Mouse (Mus musculus) urinary bladder, postnatal 4 days (tissue): ENCODE measurements around the gene Gm49405.

Source experiments
- DNase-seq, 2 experiments: peaks; one replicate each; pipeline ENCODE4 v3.0.0; 2021 to 2022; ENCODE audit warnings: low spot score in 2 of 2

Gene Gm49405

GRCm38 (mm10) chr19:3986334-3986733, 14.1 kb upstream of the Gm49405 start, which contains the start of gene Acy3:
TSS of gene Acy3 (plus strand) at chr19:3986570.
- DNase-seq = peak; percentile 80 to 84

DNA sequence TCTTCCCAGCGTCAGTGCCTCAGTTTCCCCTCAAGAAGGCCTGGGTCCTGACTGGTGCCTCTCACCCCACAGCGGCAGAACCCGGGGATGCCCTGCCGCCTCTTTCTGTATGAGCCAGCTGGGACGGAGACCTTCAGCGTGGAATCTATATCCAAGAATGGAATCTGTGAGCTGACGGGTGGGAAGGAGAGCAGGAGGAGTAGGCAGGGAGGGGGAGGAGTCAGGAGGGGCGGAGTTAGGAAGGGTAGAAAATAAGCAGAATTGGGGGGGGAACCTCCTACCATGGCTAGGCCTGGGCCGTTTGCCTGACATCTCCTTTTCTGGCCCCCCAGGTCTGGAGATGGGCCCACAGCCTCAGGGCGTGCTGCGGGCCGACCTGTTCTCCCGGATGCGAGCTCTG, 12.4 kb upstream of the Gm49405 start:
- DNase-seq = no peak

- DNase-seq = no peak
Observed at GRCm38 (mm10) chr19:3988750-3989149, 11.7 kb upstream of the Gm49405 start.

DNA sequence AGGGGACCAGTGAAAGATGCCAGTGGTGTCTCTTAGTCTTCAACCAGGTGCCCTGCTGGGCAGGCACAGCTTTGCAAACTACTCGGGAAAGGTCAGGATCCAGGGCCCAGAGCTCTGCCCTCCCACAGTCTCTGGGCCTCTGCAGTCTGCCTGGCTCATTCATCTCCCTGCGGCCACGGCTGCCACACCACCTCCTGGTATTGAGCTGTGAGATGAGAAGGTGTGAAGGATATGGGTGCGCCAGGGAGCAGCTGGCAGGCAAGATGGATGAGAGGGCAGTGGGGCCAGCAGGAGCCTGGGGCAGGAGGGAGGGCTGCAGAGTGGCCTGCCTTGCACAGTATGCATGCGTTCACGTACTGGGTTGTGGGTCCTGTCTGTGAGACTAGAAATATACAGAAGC, 9.6 kb upstream of the Gm49405 start:
- no peak for DNase-seq

- no peak for DNase-seq
Observed at GRCm38 (mm10) chr19:3991562-3991961, 8.9 kb upstream of the Gm49405 start.

GRCm38 (mm10) chr19:3991966-3992365, 8.5 kb upstream of the Gm49405 start:
- no peak for DNase-seq

DNA sequence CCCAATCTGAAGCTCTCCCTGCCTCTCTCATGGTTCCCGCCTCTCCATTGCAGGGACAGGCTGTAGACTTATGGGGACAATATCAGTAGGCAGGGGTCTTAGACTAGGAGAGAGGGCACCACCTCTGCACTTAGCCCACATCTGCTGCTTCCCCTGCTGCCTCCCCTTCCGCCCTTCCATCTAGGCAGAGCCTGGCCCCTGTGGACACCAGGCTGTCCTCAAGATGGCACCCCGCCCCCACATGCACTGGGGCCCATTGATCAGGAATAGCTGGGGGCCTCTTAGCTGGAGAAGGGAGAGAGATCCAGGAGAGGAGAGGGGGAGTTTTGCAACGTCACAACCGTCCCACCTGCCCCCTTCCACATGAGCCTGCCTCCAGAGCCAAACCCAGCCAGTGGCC, 8.0 kb upstream of the Gm49405 start, which contains the start of gene Tbx10:
Tbx10 (plus strand) TSS at position 337 of the 400 bp plus-strand sequence.
- no peak for DNase-seq

GRCm38 (mm10) chr19:3994932-3995331, 5.5 kb upstream of the Gm49405 start:
- DNase-seq = no peak

GRCm38 (mm10) chr19:3995505-3995904, 4.9 kb upstream of the Gm49405 start:
- DNase-seq = no peak

GRCm38 (mm10) chr19:3996106-3996505, 4.3 kb upstream of the Gm49405 start:
- no peak for DNase-seq

DNA sequence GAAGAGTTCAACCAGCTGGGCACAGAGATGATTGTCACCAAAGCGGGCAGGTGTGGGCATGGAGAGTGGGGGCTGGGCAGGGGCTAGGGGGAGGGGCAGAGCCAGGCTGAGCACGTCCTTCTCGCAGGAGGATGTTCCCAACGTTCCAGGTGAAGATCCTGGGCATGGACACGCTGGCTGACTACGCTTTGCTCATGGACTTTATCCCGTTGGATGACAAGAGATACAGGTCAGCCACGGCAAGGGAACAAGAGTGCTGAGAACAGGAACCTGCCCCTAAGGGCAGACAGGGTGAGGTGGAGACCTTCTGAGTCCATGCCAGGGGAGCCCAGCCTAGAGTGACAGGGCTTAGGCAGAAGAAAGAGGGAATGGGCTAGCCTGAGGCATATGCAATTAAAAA, 3.7 kb upstream of the Gm49405 start:
- no peak for DNase-seq

DNA sequence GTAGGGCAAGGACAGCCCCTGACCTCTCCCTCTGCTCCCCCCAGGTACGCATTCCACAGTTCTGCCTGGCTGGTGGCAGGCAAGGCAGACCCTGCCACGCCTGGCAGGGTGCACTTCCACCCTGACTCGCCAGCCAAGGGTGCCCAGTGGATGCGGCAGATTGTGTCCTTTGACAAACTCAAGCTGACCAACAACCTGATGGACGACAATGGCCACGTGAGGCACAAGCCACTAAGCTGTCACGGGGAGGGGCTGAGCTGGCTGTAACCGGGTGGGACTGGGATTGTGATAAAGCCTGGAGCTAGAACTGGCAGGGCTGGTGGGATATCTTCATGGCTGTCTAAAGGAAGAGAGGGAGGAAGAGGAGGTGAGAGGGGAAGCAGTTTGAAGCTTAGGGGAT, 3.2 kb upstream of the Gm49405 start:
- DNase-seq = no peak

GRCm38 (mm10) chr19:3998335-3998734, 2.1 kb upstream of the Gm49405 start:
- no peak for DNase-seq

DNA sequence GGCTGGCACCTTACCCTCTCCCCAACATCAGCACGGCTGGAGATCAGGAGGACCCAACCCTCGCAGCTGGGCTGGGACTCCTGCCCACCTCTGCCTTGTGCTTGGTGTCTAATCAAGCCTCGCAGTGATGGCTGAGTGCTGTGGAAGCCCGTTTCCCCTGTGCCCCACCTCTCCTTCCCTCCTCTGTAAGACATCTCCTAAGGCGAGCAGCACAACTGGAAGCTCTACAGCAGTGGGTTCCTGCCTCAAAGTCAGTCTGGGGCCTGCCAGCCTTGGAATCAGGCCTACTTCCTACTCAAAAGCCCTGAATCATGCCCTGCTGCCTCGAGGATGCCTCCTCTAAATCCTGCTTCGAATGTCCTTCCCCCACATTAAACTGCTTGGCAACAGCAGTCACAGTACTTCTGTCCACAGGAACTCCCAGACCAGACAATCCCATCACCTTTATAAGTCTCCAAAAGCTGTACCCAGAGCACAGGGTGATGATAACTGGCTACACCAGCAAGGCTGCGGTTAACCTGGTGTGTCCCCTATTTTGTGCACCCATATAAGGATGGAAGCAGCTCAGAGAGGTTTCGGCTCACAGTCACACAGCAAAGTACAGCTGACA, 1.2 kb upstream of the Gm49405 start:
- DNase-seq = no peak

DNA sequence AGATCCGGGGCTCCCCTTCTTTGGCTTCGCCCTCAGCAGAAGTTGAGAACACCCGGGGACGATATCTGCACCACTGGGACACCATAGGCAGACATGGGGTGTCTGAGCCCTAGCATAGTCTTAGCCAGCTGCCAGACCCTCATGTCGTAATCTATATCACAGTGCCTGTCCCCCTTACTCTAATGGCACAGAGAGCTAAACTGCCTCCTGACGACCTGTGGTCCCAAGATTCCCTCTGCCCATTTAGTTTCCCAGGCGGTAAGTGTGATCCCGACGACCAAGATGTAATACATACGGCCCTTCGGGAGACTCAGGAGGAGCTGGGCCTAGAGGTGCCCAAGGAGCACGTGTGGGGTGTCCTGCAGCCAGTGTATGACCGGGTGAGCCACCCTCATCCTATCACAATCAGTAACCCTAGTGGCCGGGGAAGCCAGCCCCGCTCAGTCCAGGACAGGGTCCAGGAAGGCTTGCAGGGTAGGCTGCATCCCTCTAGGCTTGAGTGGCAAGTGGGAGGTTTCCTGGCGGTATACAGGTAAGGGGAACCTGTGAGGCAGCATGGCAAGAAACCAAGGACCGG, 611 bp downstream of the Gm49405 start:
- DNase-seq = no peak

DNA sequence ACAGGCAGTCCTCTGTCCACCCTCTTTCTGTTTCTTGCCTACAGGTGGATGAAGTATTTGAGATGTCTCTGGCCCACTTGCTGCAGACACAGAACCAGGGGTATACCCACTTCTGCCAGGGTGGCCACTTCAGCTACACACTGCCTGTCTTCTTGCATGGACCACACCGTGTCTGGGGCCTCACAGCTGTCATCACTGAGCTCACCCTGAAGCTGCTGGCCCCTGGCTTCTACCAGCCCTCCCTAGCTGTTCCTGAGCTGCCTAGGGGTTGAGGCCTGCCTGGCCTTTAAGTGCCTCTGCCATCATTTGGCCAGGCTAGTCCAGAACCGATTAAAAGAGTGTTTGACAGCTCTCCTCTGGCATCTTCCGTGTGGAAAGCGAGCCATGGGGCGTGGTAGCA, 1.3 kb downstream of the Gm49405 start:
- no peak for DNase-seq

DNA sequence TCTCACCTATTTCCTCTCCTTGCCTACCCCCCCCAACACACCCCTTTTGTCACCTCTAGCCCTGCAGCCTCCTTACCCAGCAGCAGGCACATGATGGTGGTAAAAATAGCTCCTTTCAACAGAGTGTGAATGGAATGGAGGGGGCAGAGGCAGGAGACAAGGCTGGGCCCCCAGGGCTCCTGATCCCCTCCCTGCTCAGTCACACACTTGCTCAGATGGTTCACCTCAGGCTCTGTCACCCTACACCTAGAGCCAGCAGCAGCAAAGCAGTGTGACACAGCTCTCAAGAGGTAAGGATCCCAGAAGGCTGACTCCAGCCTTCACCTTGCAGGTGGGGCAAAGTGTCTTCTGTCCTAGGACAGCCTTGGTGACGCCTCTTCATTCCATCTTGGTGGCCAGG, 2.7 kb downstream of the Gm49405 start, which contains the start of gene Doc2g:
Doc2g (plus strand) TSS at position 202 of the 400 bp plus-strand sequence.
- DNase-seq = no peak

DNA sequence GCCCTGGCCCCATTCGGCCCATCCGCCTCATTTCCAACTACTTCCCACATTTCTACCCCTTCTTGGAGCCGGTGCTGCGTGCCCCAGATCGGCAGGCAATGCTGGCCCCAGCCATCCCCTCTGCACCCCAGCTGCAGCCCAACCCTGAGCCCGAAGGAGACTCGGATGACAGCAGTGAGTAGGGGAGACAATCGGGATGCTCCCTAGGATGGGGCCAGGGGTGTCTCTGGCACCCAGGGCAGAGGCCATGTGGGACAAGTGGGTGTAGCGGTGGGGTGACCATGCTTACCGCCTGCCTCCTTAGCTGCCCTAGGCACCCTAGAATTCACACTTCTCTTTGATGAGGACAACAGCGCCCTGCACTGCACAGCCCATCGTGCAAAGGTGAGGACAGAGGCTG, 3.2 kb downstream of the Gm49405 start:
- DNase-seq = no peak

DNA sequence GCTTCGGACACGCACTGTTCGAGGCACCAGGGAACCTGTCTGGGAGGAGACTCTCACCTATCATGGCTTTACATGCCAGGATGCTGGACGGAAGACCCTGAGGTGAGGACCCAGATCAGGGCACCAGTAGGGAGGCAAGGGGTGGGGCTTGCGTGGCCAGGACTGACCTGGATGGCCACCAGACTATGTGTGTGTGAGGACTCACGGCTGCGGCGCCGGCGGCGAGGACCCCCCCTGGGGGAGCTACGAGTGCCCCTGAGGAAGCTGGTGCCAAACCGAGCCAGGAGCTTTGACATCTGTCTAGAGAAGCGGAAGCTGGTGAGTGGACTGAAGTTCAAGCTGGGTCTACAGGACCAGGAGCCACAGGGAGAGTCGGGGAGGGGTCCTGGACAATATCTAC, 3.9 kb downstream of the Gm49405 start:
- DNase-seq = no peak

GRCm38 (mm10) chr19:4005091-4005490, 4.7 kb downstream of the Gm49405 start:
- no peak for DNase-seq

- no peak for DNase-seq
Observed at GRCm38 (mm10) chr19:4005971-4006370, 5.5 kb downstream of the Gm49405 start.

DNA sequence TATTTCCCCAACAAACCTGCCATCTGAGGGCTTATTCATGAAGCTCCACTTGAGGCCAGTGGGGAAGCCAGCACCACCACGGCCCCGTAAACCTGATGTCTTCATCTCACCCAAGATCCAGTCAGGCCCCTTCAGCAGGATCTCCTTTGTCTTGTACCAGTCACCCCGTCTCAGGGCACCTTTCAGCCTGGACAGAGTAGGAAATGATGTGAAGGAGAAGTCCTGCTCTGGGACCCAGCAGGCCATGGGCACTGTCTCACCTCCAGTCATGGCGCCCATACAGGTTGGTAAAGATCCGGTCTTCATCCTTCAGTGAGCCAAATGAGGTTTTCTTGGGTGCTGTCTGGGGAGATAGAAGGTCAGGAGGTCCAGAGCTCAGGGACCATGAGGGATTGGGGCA, 10.7 kb downstream of the Gm49405 start:
- DNase-seq = no peak

GRCm38 (mm10) chr19:4012432-4013022, 12.1 kb downstream of the Gm49405 start, which contains the start of gene Ndufv1:
TSS of gene Ndufv1 (minus strand) at chr19:4012806.
- DNase-seq = peak; percentile 92 to 94
